Mouse (Mus musculus): ENCODE results near the gene Xpo6.

The Xpo6 gene

DNA sequence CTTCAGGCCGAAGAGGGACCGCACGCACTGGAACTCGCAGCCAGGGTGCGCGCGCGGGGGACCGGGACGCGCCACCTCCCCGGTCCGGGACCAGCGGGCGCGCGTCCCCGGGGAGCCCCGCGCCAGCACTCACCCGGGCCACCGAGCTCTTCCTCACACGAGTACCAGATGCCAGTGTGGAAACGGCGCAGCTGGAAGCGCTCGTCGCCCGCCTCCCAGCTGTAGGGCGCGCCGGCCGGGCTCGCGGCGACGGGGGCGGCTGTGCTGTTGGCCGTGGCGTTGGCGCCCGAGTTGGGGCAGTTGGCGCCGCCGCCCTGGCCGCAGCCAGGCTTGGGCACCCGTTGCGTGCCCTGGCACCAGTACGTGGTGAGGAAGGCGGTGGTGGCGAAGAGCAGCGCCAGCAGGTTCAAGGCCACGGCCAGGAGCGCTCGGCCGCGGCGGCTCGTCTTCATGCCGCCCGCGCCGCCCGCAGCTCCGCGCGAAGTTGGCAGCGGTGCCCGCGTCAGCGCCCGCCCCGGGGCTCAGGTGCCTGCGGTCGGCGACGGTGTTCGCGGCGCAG, 118.5 kb downstream of the Xpo6 start:
- no peak for DNase-seq (ENCODE audit: low read depth, low spot score)

DNA sequence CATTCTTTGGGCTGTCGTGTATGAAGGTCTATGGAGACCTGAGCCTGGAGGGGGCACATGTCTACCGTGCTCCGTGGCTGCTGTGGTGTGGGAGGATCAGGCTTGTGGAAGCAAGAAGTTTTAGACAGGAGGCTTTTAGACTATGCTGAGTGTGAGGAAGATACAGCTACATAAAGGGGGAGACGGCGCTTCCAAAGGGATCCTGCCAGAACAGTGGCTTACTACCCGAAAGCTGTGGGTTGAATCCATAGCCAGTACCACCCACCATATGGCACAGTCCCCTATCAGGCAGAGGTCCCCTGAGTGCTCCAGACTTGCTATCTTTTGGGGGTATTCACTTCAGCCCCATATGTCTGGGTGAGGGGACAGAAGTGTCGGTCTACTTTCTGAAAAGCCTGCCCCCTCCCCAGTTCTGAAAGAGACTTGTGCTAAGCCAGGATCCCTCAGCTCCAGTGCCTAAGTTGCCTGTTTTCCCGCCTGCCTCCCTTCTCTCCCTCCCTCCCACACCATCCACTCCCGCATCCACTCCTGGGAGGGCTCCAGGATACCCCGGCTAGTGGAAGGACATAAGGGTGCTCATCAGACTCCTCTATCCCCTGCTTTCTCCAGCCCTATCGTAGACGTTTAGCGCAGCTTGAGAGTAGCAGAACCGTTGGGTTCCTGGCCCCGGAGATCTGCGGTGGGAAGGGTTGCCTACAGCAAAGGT, 119.2 kb downstream of the Xpo6 start:
- no peak for DNase-seq (ENCODE audit: low read depth, low spot score)

DNA sequence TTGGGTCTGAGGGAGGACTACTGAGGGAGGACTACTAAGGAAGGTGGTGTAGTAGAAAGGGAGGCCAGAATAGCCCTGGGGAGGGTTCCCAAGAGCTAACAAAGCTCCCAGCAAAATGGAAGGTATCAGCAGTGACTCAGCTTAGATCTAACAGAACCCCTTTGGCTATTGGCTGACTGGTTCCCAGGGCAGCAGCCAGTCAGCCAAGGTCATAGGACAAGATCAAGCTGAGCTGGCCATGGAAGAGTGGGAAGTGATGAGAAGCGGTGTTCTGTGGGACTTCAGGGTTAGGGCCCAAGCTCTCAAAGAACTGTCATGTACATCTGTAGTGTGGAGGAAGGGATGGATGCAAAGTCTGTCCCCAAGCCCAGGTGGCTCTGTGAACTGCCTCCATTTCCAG, 123.4 kb downstream of the Xpo6 start:
- no peak for DNase-seq (ENCODE audit: low read depth, low spot score)

DNA sequence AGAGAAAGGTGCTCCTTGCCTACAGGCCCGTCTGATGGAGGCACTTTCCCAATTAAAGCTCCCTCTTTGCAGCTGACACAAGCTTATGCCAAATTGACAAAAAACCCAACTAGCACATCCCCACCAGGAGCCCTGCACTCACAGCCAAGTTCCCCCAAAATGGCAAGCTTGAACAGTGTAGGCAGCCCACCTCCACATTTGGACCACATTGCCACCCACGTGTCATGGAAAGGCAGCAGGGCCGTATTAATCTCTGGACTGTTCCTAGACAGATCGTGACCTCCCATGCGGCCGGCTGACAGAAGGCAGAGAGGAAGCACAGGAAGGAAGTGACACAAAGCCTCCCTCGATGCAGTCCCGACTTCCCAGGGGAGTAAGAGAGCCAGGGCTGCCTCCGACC, 125.2 kb downstream of the Xpo6 start:
- DNase-seq (ENCODE audit: low read depth, low spot score): no peak

DNA sequence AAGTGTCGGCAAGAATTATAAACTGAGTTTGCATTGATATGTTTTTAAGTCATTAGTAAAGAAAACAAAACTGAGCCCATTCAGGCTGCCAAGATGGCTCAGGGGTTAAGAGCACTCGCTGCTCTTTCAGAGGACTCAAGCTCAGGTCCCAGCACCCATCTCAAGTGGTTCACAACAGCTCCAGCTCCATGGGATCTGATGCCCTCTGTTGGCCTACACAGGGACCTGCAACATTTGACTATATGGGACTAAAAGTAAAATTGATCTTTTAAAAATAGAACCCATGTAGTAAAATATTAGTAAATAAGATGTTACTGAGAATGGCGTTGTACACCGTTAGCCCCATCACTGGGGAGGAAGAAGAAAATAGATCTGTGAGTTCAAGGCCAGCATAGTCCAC, 130.0 kb downstream of the Xpo6 start:
- DNase-seq (ENCODE audit: low read depth, low spot score): no peak

DNA sequence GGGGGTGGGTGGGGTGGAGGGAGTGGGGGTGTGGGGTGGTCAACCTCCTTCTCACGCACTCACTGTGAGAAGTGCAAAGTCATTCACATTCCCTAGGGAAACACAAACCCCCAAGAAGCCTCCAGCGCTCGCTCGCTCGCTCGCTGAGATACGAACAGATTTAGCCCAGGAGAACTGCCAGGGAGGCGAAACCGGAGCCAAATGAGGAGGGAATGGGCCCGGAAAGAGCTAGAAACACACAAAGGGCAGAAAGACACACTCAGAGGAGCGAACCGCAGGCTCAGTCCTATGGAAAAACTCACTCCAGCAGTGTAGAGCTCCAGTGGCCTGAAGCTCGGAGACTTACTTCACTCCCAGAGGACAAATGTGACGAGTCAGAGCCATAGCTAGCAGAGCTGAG, 133.5 kb downstream of the Xpo6 start:
- DNase-seq (ENCODE audit: low read depth, low spot score): no peak

DNA sequence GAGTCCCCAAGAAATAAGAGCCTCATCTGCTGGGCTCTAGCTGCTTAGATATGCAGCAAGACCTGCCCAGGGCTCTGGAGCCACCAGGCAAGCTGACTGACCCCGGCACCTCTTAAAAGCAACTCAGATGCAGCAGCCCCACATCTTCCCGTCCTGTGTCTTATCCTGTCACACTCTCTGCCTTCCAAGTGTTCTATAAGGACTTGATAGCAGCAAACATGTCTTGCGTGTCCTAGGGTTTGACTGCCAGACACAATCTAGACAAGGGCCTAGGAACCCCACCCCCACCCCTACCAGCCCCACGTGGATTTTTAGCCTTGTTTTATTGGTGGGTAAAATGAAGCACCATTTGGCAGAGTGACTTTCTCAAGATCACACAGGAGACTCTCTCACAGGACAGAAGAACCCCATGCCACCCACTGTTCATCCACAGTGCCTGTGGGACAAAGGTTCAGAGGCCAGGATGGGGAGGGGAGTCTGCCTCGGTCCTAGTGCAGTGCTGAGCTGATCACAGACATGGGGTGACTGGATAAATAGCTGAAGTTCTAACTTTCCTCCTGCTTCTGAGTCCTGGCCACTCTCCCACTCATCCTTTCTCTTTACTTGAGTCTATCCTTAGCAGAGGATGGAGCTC, 134.9 kb downstream of the Xpo6 start:
- DNase-seq (ENCODE audit: low read depth, low spot score): no peak

DNA sequence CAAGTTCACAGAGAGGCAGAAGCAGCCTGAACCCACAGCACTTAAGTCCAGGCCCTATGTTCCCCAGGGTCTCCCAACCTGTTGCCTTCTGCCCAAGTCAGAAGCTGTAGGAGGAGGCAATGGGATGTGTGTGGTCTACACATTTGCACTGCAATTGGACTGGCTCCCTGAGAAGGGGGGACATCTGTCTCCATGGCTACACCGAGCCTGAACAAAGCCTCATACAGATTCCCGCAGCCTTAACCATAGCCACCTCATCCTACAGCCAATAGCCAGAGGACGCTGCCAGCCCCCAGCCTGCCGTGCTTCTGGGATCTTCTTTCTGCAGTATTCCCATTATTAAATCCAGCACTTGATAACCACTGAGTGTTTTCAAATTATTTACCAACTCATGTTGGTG, 138.1 kb downstream of the Xpo6 start:
- DNase-seq (ENCODE audit: low read depth, low spot score): no peak

DNA sequence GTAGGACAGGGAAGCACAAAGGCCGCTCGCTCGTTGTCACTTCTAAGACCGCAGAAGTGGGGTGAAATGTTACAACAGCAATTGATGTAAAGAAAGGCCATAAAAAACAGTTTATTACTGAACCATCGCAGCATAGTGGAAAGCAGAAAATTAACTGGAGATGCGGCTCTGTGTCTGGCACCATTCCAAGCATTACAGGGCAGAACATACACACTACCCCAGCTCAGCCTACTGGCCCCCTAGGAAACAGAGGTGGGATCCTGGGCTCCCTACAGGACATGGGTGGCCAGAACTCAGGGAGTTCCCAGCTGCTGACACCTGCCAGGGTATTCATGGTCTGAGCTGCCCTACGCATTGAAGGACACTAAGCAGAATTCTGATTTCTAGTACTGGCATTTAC, 141.4 kb downstream of the Xpo6 start:
- DNase-seq (ENCODE audit: low read depth, low spot score): no peak

DNA sequence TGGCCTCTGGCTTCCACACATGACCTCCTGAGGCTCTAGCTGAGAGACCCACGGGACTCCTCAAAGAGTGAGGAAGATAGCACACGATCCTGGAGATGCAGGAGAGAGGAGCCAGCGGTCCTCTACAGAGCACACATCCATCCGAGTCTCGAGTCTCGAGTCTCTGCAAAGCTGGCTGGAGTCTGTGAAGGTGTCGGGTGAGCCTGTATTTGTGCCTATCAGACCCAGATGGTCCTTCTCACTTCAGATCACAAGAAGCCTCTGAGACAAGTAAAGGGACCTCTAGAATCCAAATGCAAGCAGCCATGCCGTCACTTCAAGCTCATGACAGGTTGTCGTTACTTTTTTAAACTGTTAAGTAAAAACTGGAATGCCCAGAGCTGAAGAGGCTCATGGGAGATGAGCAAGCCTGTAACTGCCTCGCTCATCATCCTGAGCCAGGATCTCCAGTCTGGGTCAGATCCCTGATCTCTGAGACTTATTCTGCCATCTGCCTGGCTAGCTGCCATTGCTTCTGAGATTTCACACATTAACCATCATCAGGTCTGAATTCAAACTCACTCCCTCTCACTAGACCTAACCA, 142.9 kb downstream of the Xpo6 start:
- DNase-seq (ENCODE audit: low read depth, low spot score): no peak

DNA sequence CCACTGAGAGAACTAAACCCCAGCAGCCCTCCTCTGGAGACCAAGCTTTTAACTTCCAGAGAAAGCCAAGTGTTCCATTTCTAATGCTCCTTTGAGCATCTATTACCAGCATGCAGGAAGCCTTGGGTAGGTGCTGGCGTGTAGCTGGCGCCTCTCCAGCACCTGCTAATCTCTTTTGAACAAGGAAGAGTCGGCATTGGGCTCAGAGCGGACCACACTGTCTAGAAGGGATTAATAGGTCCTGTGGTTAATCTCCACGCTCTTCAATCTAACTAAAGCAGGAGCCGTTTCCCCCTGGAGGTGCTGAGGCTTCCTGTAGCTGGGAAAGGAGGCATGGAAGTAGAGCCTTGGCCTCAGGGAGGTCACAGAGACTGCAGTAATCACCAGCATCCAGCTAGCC, 145.7 kb downstream of the Xpo6 start:
- DNase-seq (ENCODE audit: low read depth, low spot score): no peak

DNA sequence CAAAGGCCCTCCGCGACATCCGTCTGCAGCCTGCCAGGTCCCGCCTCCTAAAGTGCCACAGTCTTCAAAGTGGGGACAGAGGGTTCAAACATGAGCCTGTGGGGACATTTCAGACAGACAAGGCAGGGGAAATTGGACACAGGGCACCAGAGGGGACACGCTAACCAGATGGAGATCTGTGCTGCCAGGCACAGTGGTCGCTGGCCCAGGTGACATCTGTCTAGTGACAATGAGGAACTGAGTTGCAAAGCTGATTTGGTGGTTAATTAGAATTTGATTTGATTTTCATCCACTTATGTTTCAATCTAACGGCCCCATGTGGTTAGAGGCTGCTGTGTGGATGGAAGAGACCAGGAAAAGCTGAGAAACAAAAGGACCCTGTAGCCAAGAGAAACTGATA, 146.7 kb downstream of the Xpo6 start:
- no peak for DNase-seq (ENCODE audit: low read depth, low spot score)

DNA sequence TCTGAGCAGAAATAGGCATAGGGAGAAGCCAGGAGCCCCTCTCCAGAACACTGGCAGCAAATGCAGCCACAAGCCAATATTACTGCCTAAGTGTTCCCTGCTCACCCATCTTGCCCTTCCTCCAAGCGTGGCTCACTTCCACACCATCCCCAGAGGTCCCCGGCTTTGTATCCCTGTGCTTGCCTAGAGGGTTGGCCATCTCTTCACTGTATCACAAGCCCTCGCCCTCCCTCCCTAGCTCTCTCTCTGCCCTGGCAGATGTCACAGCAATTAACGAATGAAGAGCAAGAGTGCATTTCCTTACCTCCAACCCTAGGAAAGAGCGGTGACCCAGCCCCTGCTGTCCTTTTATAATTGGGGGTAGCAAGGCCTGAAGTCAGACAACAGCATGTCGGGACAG, 148.4 kb downstream of the Xpo6 start:
- no peak for DNase-seq (ENCODE audit: low read depth, low spot score)

Measured in A20 (cell line).